Comparison of ENCODE assay signal across 1 mouse cellular context in the genomic region with DNA sequence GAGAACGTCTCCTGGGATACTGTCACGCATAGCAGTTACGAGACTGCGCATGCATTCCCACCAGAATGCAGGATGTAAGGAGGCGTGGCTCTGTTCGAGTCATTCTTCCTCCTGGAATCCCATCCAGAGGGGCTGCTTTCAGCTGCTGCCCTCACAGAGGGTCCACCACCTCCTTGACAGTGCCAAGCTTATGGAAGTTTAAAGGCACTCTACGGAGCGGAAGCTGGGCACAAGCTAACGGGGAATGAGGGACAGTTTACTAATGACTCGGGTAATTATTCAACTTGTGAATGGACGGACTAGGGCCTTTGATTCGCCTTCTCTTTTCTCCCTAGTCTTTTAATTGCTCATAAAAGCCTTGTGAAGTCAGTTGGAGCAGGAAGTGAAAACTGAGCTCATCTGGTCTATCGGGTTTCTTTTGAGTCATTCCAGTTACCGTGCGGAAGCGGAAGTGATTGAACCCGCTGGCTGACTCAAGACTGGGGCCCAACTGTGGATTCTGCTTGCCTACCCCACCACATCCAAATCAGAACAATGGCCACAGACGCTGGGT.
A peak's percentile ranks its signal among the peaks of the same experiment; 100 is the strongest.
TF ChIP-seq lines count a peak whose summit lies in the region.

No protein-coding gene starts in this region.

TF ChIP-seq in CH12.LX, 34 proteins besides CTCF, POLR2A, EP300 and RAD21 (continued from another document):
- TF ChIP-seq ZMIZ1 (IDR thresholded peaks at IDR 0.05; ENCODE audit: low read depth, low read length) (peak; percentile 59; the same call in 1 of the 2 replicates), POLR2AphosphoS2 (IDR thresholded peaks at IDR 0.05; ENCODE audit: low read depth, low read length) (no peak), PAX5 (IDR thresholded peaks at IDR 0.05; ENCODE audit: low read length) (no peak), USF2 (conservative IDR thresholded peaks at IDR 0.05; ENCODE audit: low read depth, low read length) (no peak), GABPA (IDR thresholded peaks at IDR 0.05; ENCODE audit: insufficient replicate concordance, low read depth, low read length) (no peak), ZNF384 (IDR thresholded peaks at IDR 0.05; ENCODE audit: low read depth, low read length) (no peak), MAZ (IDR thresholded peaks at IDR 0.05; ENCODE audit: low read depth, low read length) (no peak), NRF1 (IDR thresholded peaks at IDR 0.05; ENCODE audit: low read depth, low read length) (no peak), USF1 (IDR thresholded peaks at IDR 0.05; ENCODE audit: low read depth, low read length) (no peak)
